Mouse (Mus musculus): Measurements from ENCODE around the gene Bglap2. TPM values are rescaled to one million over a fixed set of nuclear protein-coding genes. Genes with fewer than 3 reads are reported as not detected.
"Not testable (repeated sequence)": the region's sequence is repeated elsewhere in the genome, so short reads cannot be mapped to it uniquely, and the experiment has no call there.

Bglap2 gene
- not detected in 2 replicates for total RNA-seq (2017)

- not testable (repeated sequence) for ATAC-seq (replicated peaks in 1 of 2; ENCODE audit: insufficient read depth in 1 of 2, low FRiP score in 2 of 2, low TSS enrichment in 1 of 2, low read depth in 1 of 2, poor library complexity in 2 of 2, severe bottlenecking in 2 of 2)
These were observed at the start of gene Bglap2 for GRCm38 (mm10) chr3:88378599-88378998. Bglap2 (minus strand) TSS chr3:88378699.

GRCm38 (mm10) chr3:88427342-88427905, 48.9 kb upstream of the Bglap2 start:
- no peak for ATAC-seq (replicated peaks in 1 of 2; ENCODE audit: insufficient read depth in 1 of 2, low FRiP score in 2 of 2, low TSS enrichment in 1 of 2, low read depth in 1 of 2, poor library complexity in 2 of 2, severe bottlenecking in 2 of 2)

- ATAC-seq (replicated peaks in 1 of 2; ENCODE audit: insufficient read depth in 1 of 2, low FRiP score in 2 of 2, low TSS enrichment in 1 of 2, low read depth in 1 of 2, poor library complexity in 2 of 2, severe bottlenecking in 2 of 2): no peak
These were observed 47.4 kb upstream of the Bglap2 start for GRCm38 (mm10) chr3:88425708-88426420.

- no peak for ATAC-seq (replicated peaks in 1 of 2; ENCODE audit: insufficient read depth in 1 of 2, low FRiP score in 2 of 2, low TSS enrichment in 1 of 2, low read depth in 1 of 2, poor library complexity in 2 of 2, severe bottlenecking in 2 of 2)
These were observed 46.8 kb upstream of the Bglap2 start for GRCm38 (mm10) chr3:88425330-88425689.

GRCm38 (mm10) chr3:88424605-88425329, 46.3 kb upstream of the Bglap2 start, which contains the start of gene Slc25a44:
Slc25a44 (minus strand) TSS chr3:88425139.
- ATAC-seq (replicated peaks in 1 of 2; ENCODE audit: insufficient read depth in 1 of 2, low FRiP score in 2 of 2, low TSS enrichment in 1 of 2, low read depth in 1 of 2, poor library complexity in 2 of 2, severe bottlenecking in 2 of 2): peak; percentile 97 to 98

- peak in 1 of 2 experiments; percentile 25; a peak in 1 of 4 replicates for ATAC-seq (replicated peaks in 1 of 2; ENCODE audit: insufficient read depth in 1 of 2, low FRiP score in 2 of 2, low TSS enrichment in 1 of 2, low read depth in 1 of 2, poor library complexity in 2 of 2, severe bottlenecking in 2 of 2)
These were observed 43.7 kb upstream of the Bglap2 start for GRCm38 (mm10) chr3:88422020-88422720.

- no peak for ATAC-seq (replicated peaks in 1 of 2; ENCODE audit: insufficient read depth in 1 of 2, low FRiP score in 2 of 2, low TSS enrichment in 1 of 2, low read depth in 1 of 2, poor library complexity in 2 of 2, severe bottlenecking in 2 of 2)
These were observed 42.3 kb upstream of the Bglap2 start for GRCm38 (mm10) chr3:88420771-88421170.

GRCm38 (mm10) chr3:88418016-88418415, 39.5 kb upstream of the Bglap2 start:
- no peak for ATAC-seq (replicated peaks in 1 of 2; ENCODE audit: insufficient read depth in 1 of 2, low FRiP score in 2 of 2, low TSS enrichment in 1 of 2, low read depth in 1 of 2, poor library complexity in 2 of 2, severe bottlenecking in 2 of 2)

- ATAC-seq (replicated peaks in 1 of 2; ENCODE audit: insufficient read depth in 1 of 2, low FRiP score in 2 of 2, low TSS enrichment in 1 of 2, low read depth in 1 of 2, poor library complexity in 2 of 2, severe bottlenecking in 2 of 2): no peak
These were observed 37.2 kb upstream of the Bglap2 start for GRCm38 (mm10) chr3:88415668-88416067.

- no peak for ATAC-seq (replicated peaks in 1 of 2; ENCODE audit: insufficient read depth in 1 of 2, low FRiP score in 2 of 2, low TSS enrichment in 1 of 2, low read depth in 1 of 2, poor library complexity in 2 of 2, severe bottlenecking in 2 of 2)
These were observed 34.1 kb upstream of the Bglap2 start for GRCm38 (mm10) chr3:88412636-88413035.

- ATAC-seq (replicated peaks in 1 of 2; ENCODE audit: insufficient read depth in 1 of 2, low FRiP score in 2 of 2, low TSS enrichment in 1 of 2, low read depth in 1 of 2, poor library complexity in 2 of 2, severe bottlenecking in 2 of 2): no peak
These were observed 33.2 kb upstream of the Bglap2 start for GRCm38 (mm10) chr3:88411681-88412080.

- no peak for ATAC-seq (replicated peaks in 1 of 2; ENCODE audit: insufficient read depth in 1 of 2, low FRiP score in 2 of 2, low TSS enrichment in 1 of 2, low read depth in 1 of 2, poor library complexity in 2 of 2, severe bottlenecking in 2 of 2)
These were observed 32.1 kb upstream of the Bglap2 start for GRCm38 (mm10) chr3:88410645-88411031.

- ATAC-seq (replicated peaks in 1 of 2; ENCODE audit: insufficient read depth in 1 of 2, low FRiP score in 2 of 2, low TSS enrichment in 1 of 2, low read depth in 1 of 2, poor library complexity in 2 of 2, severe bottlenecking in 2 of 2): peak; percentile 94 to 96
These were observed 31.5 kb upstream of the Bglap2 start, which contains the start of gene Pmf1 for GRCm38 (mm10) chr3:88409741-88410644. Pmf1 (minus strand) TSS chr3:88410331.

GRCm38 (mm10) chr3:88408953-88409352, 30.5 kb upstream of the Bglap2 start:
- ATAC-seq (replicated peaks in 1 of 2; ENCODE audit: insufficient read depth in 1 of 2, low FRiP score in 2 of 2, low TSS enrichment in 1 of 2, low read depth in 1 of 2, poor library complexity in 2 of 2, severe bottlenecking in 2 of 2): no peak

- ATAC-seq (replicated peaks in 1 of 2; ENCODE audit: insufficient read depth in 1 of 2, low FRiP score in 2 of 2, low TSS enrichment in 1 of 2, low read depth in 1 of 2, poor library complexity in 2 of 2, severe bottlenecking in 2 of 2): no peak
These were observed 29.0 kb upstream of the Bglap2 start for GRCm38 (mm10) chr3:88407529-88407928.

GRCm38 (mm10) chr3:88407090-88407489, 28.6 kb upstream of the Bglap2 start:
- peak; percentile 31 to 57; a peak in 3 of 4 replicates for ATAC-seq (replicated peaks in 1 of 2; ENCODE audit: insufficient read depth in 1 of 2, low FRiP score in 2 of 2, low TSS enrichment in 1 of 2, low read depth in 1 of 2, poor library complexity in 2 of 2, severe bottlenecking in 2 of 2)
